Mouse (Mus musculus): ENCODE measurements around the gene Pidd1.

DNA sequence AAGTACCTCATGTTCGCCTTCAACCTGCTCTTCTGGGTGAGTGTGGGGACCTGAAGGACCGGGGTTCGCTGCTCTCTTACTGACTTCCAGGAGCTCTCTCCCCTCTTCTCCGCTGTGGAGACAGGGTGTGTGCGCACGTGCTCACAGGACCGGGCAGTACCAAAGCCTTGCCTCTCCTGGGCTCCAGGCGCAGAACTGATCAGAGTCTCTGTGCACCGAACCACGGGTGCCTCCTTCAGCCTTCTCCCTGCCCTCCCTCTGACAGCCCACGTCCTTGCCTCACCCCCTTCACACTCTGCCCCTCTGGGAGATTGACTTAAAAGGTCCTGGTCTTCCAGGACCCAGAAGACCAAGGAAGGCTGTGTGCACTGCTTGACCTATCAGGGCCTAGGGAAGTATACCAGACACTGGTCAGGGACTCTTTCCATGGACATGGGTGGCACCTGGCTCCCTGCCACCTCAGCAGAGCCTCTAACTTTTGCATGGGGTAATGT lies 38.8 kb upstream of the Pidd1 start:
- TF ChIP-seq CTCF (IDR thresholded peaks at IDR 0.05; ENCODE audit: control insufficient read depth, insufficient read depth, insufficient replicate concordance, low read depth, low read length), result no peak
- TF ChIP-seq POLR2A (IDR thresholded peaks at IDR 0.05; ENCODE audit: control insufficient read depth, low read depth, low read length), result no peak

Data from testis, adult 2 months (tissue).